Comparison of ENCODE assay signal across 17 mouse cellular contexts in genomic region chr16:24593535-24593934, GRCm38 (mm10).
DNase-seq lines count a peak whose midpoint lies in the region; ATAC-seq and TF ChIP-seq lines count a peak whose summit lies in the region.
"Had no signal": no experiment of that assay in that cellular context is flagged by ENCODE, and none has a peak within 500 bp of the region (broad histone marks: within the 10 kb centered on the region; RNA-seq: fewer than 3 reads in every experiment).

No protein-coding gene starts in this region.

- no peak for TF ChIP-seq CTCF in lung, adult 2 months (IDR thresholded peaks at IDR 0.05; ENCODE audit: insufficient read depth, low read length)

- no peaks in the 10 kb centered on the region for H3K27me3 ChIP-seq in hindbrain, embryonic 10.5 days (ENCODE audit: insufficient read depth, poor library complexity, severe bottlenecking)
- H3K27me3 ChIP-seq: heart, embryonic 12.5 days; liver, embryonic 13.5 days; midbrain, embryonic 15.5 days; neural tube, embryonic 12.5 days had no signal

- no peaks in the 10 kb centered on the region for H3K36me3 ChIP-seq in hindbrain, embryonic 10.5 days
- H3K36me3 ChIP-seq: forebrain, embryonic 10.5 days; heart, embryonic 12.5 days; liver, embryonic 13.5 days; midbrain, embryonic 15.5 days; neural tube, embryonic 12.5 days had no signal

- H3K4me1 ChIP-seq in lung, adult 2 months (ENCODE audit: control insufficient read depth, insufficient read depth, low read length) = peaks cover 6% of the 10 kb centered on the region
- no peaks in the 10 kb centered on the region for H3K4me1 ChIP-seq in hindbrain, embryonic 10.5 days (replicated peaks)
- H3K4me1 ChIP-seq: forebrain, embryonic 10.5 days; liver, embryonic 13.5 days; midbrain, embryonic 15.5 days; neural tube, embryonic 12.5 days had no signal

- no peak for TF ChIP-seq POLR2A in lung, adult 2 months (IDR thresholded peaks at IDR 0.05; ENCODE audit: borderline replicate concordance, extremely low read depth, low read depth, low read length)

- peak; percentile 62 for DNase-seq in lung, postnatal 25 days (ENCODE audit: low spot score)
- no peak for DNase-seq in lung, adult 2 months
- no peak for DNase-seq in right cerebral cortex, adult 18-20 months
- DNase-seq in layer of hippocampus, adult 9-10 months (ENCODE audit: low spot score) = no peak
- DNase-seq in hindbrain, embryonic 10.5 days (ENCODE audit: low spot score) = no peak
- DNase-seq: cerebellum, adult 18-20 months; gastrocnemius, postnatal 25 days; kidney, postnatal 25 days; left cerebral cortex, postnatal 4 days; liver, embryonic 13.5 days had no signal

- no peak overlapping the region for H3K4me3 ChIP-seq in lung, adult 2 months (replicated peaks; ENCODE audit: extremely low read depth, low read depth, low read length)
- no peak overlapping the region for H3K4me3 ChIP-seq in hindbrain, embryonic 10.5 days
- H3K4me3 ChIP-seq: forebrain, embryonic 10.5 days; heart, embryonic 12.5 days; liver, embryonic 13.5 days; midbrain, embryonic 15.5 days; neural tube, embryonic 12.5 days had no signal

- 41% methylated on average over 4 of the region's 4 CpGs for WGBS in lung, adult 2 months
- WGBS in hindbrain, embryonic 10.5 days = 87% methylated on average over 4 of the region's 4 CpGs

- H3K27ac ChIP-seq in hindbrain, embryonic 10.5 days = no peak overlapping the region
- H3K27ac ChIP-seq: forebrain, embryonic 10.5 days; liver, embryonic 13.5 days; midbrain, embryonic 15.5 days; neural tube, embryonic 12.5 days had no signal

- ATAC-seq in activated CD4-positive, CD25-positive, alpha-beta regulatory T cell, adult 4 months = peak; percentile 36
- ATAC-seq in megakaryocyte, adult 5-6 weeks (ENCODE audit: poor library complexity, severe bottlenecking) = peak; percentile 93
- ATAC-seq: intestine, postnatal 0 days; midbrain, embryonic 15.5 days had no signal

- H3K9me3 ChIP-seq in hindbrain, embryonic 10.5 days = no peaks in the 10 kb centered on the region
- H3K9me3 ChIP-seq: forebrain, embryonic 10.5 days; heart, embryonic 12.5 days; liver, embryonic 13.5 days; midbrain, embryonic 15.5 days; neural tube, embryonic 12.5 days had no signal
